ENCODE assay signal across 9 mouse cellular contexts in the genomic region with DNA sequence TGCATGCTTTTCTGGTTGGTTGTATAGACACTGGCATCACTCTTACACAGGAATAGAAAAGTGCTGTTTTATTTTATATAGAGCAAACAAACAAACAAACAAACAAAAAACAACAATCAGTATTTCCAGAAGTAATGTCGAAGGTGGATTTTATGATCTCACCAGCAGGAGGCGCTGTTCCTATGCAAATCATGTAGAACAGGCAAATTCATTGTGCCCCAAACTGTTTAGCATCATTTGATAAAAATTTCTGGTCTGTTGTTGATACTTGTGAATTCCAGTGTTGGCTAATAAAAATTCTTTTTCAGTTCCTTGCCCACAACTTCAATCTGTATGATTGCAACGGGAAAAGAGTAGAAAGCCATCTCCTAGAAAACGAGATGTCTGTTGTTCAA.
DNase-seq lines count a peak whose midpoint lies in the region; ATAC-seq and TF ChIP-seq lines count a peak whose summit lies in the region.
"Had no signal": no experiment of that assay in that cellular context is flagged by ENCODE, and none has a peak within 500 bp of the region (broad histone marks: within the 10 kb centered on the region; RNA-seq: fewer than 3 reads in every experiment).

No protein-coding gene starts in this region.

- no peak overlapping the region for H3K4me2 ChIP-seq in forebrain, embryonic 14.5 days (ENCODE audit: low read length)
- no peak overlapping the region for H3K4me2 ChIP-seq in neural tube, embryonic 11.5 days (ENCODE audit: low read depth)
- H3K4me2 ChIP-seq: limb, embryonic 13.5 days had no signal

- TF ChIP-seq POLR2A in MEL (IDR thresholded peaks at IDR 0.05; ENCODE audit: control insufficient read depth in 1 of 2, insufficient read depth in 1 of 2, low read depth in 1 of 2, low read length in 2 of 2, poor library complexity in 1 of 2) = no peak

- no peak overlapping the region for H3K4me3 ChIP-seq in MEL (ENCODE audit: control insufficient read depth in 1 of 2, insufficient read depth in 1 of 2, low read depth in 2 of 2, low read length in 2 of 2)
- no peak overlapping the region for H3K4me3 ChIP-seq in forebrain, embryonic 14.5 days (ENCODE audit: low read depth, low read length)
- no peak overlapping the region for H3K4me3 ChIP-seq in neural tube, embryonic 11.5 days (ENCODE audit: low read depth, low read length)
- H3K4me3 ChIP-seq: limb, embryonic 13.5 days had no signal

- peak; percentile 44 to 81 (median 73) for TF ChIP-seq CTCF in MEL (IDR thresholded peaks at IDR 0.05 in 2 of 3, conservative IDR thresholded peaks at IDR 0.05 in 1 of 3; ENCODE audit: control insufficient read depth in 1 of 3, insufficient read depth in 1 of 3, low read depth in 2 of 3, low read length in 3 of 3, poor library complexity in 1 of 3, severe bottlenecking in 1 of 3)

- H3K9me3 ChIP-seq in MEL (replicated peaks; ENCODE audit: insufficient read depth, low read length) = no peaks in the 10 kb centered on the region
- H3K9me3 ChIP-seq in forebrain, embryonic 14.5 days (replicated peaks; ENCODE audit: control insufficient read depth, low read length) = no peaks in the 10 kb centered on the region
- H3K9me3 ChIP-seq in neural tube, embryonic 11.5 days (ENCODE audit: control insufficient read depth, low read length) = no peaks in the 10 kb centered on the region
- H3K9me3 ChIP-seq: limb, embryonic 13.5 days had no signal

- H3K27me3 ChIP-seq in MEL (ENCODE audit: control insufficient read depth in 1 of 2, insufficient read depth in 2 of 2, low read length in 2 of 2) = no peaks in the 10 kb centered on the region; a peak in 1 of 4 replicates
- no peaks in the 10 kb centered on the region for H3K27me3 ChIP-seq in forebrain, embryonic 14.5 days (replicated peaks; ENCODE audit: control insufficient read depth, insufficient read depth, low read length)
- H3K27me3 ChIP-seq in neural tube, embryonic 11.5 days (ENCODE audit: control insufficient read depth, insufficient read depth, low read length) = no peaks in the 10 kb centered on the region
- H3K27me3 ChIP-seq: limb, embryonic 13.5 days had no signal

- peak; percentile 64 for ATAC-seq in forebrain, embryonic 14.5 days
- ATAC-seq in neural tube, embryonic 11.5 days (ENCODE audit: insufficient read depth, low FRiP score, low TSS enrichment) = 0 out of 2 replicates have a peak, but pooled peaks have one; percentile 28
- no peak for ATAC-seq in megakaryocyte-erythroid progenitor cell, adult 5-6 weeks (replicated peaks; ENCODE audit: low FRiP score, low TSS enrichment, poor library complexity, severe bottlenecking)

- H3K27ac ChIP-seq in MEL (ENCODE audit: control insufficient read depth, low read depth, low read length) = no peak overlapping the region
- H3K27ac ChIP-seq in forebrain, embryonic 14.5 days (ENCODE audit: low read depth, low read length) = no peak overlapping the region
- H3K27ac ChIP-seq in neural tube, embryonic 11.5 days (ENCODE audit: low read depth, low read length) = no peak overlapping the region
- H3K27ac ChIP-seq: limb, embryonic 13.5 days had no signal

- WGBS in forebrain, embryonic 14.5 days = 39% methylated on average over 4 of the region's 4 CpGs
- 56% methylated on average over 4 of the region's 4 CpGs for WGBS in neural tube, embryonic 11.5 days

- no peaks in the 10 kb centered on the region for H3K79me2 ChIP-seq in MEL (ENCODE audit: control insufficient read depth, insufficient read depth, low read length, poor library complexity)

- no peak for TF ChIP-seq EP300 in MEL (IDR thresholded peaks at IDR 0.05; ENCODE audit: low read depth in 1 of 2, low read length in 2 of 2)

- DNase-seq in layer of hippocampus, adult 11-12 months (ENCODE audit: low spot score) = peak; percentile 39
- no peak for DNase-seq in layer of hippocampus, adult 9-10 months (ENCODE audit: low spot score)
- DNase-seq in MEL (ENCODE audit: low read depth, low spot score) = peak; percentile 57
- peak; percentile 76 for DNase-seq in brain, adult 2 months (ENCODE audit: low read depth, low spot score)
- DNase-seq in forebrain, embryonic 14.5 days (ENCODE audit: low spot score) = peak; percentile 82
- DNase-seq in neural tube, embryonic 11.5 days (ENCODE audit: low spot score) = peak; percentile 36
- DNase-seq in T-cell, adult 2 months (ENCODE audit: low spot score) = no peak

- TF ChIP-seq RAD21 in MEL (IDR thresholded peaks at IDR 0.05; ENCODE audit: low read depth, low read length) = peak; percentile 67

- no peak overlapping the region for H3K9ac ChIP-seq in MEL (ENCODE audit: control insufficient read depth, low read depth, low read length, poor library complexity, severe bottlenecking)
- no peak overlapping the region for H3K9ac ChIP-seq in forebrain, embryonic 14.5 days (ENCODE audit: low read length)
- no peak overlapping the region for H3K9ac ChIP-seq in neural tube, embryonic 11.5 days (ENCODE audit: low read length)
- H3K9ac ChIP-seq: limb, embryonic 13.5 days had no signal

- no peaks in the 10 kb centered on the region for H3K4me1 ChIP-seq in MEL (ENCODE audit: control insufficient read depth in 1 of 2, insufficient read depth in 2 of 2, low read length in 2 of 2)
- peaks cover 3% of the 10 kb centered on the region; the same call in 1 of the 2 replicates for H3K4me1 ChIP-seq in forebrain, embryonic 14.5 days (ENCODE audit: control insufficient read depth, insufficient read depth, low read length)
- H3K4me1 ChIP-seq in neural tube, embryonic 11.5 days (ENCODE audit: control insufficient read depth, insufficient read depth, low read length) = no peaks in the 10 kb centered on the region
- H3K4me1 ChIP-seq: limb, embryonic 13.5 days had no signal

- no peaks in the 10 kb centered on the region for H3K36me3 ChIP-seq in MEL (ENCODE audit: control insufficient read depth in 1 of 2, insufficient read depth in 2 of 2, low read length in 2 of 2)
- H3K36me3 ChIP-seq in forebrain, embryonic 14.5 days (ENCODE audit: control insufficient read depth, insufficient read depth, low read length) = no peaks in the 10 kb centered on the region
- H3K36me3 ChIP-seq in neural tube, embryonic 11.5 days (ENCODE audit: control insufficient read depth, insufficient read depth, low read length) = no peaks in the 10 kb centered on the region
- H3K36me3 ChIP-seq: limb, embryonic 13.5 days had no signal

TF ChIP-seq in MEL, 35 proteins besides CTCF, POLR2A, EP300 and RAD21:
- no peak for TF ChIP-seq MYC (IDR thresholded peaks at IDR 0.05; ENCODE audit: low read depth, low read length)
- peak; percentile 63 for TF ChIP-seq SMC3 (IDR thresholded peaks at IDR 0.05; ENCODE audit: low read depth, low read length)
- TF ChIP-seq TCF12 (IDR thresholded peaks at IDR 0.05; ENCODE audit: low read depth, low read length) = no peak
- peak; percentile 52 for TF ChIP-seq ZC3H11A (IDR thresholded peaks at IDR 0.05; ENCODE audit: low read depth, low read length)

Comparison
In these comparisons a context has a peak if more than half of its experiments do, and no peak if none do; other contexts are left out.
1. DNase-seq: peak in layer of hippocampus, adult 11-12 months (single experiment), MEL (single experiment), brain, adult 2 months (single experiment), forebrain, embryonic 14.5 days (single experiment) and neural tube, embryonic 11.5 days (single experiment); none in layer of hippocampus, adult 9-10 months (single experiment) and T-cell, adult 2 months (single experiment).